Mouse (Mus musculus) right cerebral cortex, adult 18-20 months (tissue): Measurements from ENCODE around the gene Eci1.
"Not testable (repeated sequence)": the region's sequence is repeated elsewhere in the genome, so short reads cannot be mapped to it uniquely, and the experiment has no call there.

Source experiments
- DNase-seq: peaks from one replicate; pipeline ENCODE4 v3.0.0; 2022; ENCODE audit warnings: mixed read lengths

The Eci1 gene

DNA sequence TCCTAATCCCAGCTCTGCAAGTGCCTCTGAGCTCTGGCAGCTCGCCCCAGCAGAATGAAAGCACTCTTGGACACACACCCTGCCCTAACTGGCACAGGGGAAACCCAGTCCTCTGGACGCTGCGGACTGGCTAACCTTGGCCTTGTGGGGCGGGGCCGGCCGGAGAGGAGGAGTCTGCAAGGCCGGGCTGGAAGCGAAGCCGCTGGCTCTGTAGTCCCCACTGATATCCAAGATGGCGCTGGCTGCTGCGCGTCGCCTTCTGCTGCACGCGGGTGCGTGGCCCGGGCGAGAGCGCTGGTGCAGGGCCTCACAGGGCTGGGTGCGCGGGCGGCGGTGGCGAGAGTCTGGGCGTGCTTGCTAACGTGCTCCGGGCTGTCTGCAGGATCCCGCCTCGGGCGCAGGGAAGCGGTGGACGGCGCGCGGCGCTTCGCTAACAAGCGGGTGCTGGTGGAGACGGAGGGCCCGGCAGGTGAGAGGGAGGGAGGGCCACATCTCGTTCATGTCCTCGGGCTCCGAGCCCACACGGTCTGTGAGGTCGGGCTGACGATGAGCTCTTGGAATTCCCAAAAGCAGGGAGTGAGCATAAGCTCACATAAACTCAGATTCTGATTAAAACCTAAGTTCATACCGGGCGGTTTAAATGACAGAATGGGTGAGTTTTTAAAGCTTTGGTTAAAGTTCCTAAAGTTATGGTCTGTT, at the start of gene Eci1:
Gene Eci1, plus strand, starts transcription at position 171 of the 699 bp plus-strand sequence.
- DNase-seq, result peak; percentile 92

DNA sequence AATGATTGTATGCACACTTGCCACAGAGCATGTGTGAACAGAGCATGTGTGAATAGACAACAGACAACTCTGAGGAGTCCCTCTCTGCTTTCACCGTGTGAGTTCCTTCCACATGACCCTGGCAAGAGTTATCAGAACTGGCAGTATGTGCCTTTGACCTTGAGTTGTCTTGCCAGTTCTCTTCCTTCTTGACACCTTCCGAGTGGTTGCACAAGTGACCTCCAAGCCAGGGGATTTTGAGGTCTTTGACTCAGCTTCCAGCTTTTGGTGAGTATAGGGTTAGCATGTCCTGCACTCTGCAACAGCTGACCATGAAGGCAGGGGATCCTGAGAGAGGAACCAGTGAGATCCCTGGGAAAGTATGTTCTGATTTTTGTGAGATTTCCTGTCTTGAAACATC, 47.9 kb upstream of the Eci1 start:
- DNase-seq, result no peak

DNA sequence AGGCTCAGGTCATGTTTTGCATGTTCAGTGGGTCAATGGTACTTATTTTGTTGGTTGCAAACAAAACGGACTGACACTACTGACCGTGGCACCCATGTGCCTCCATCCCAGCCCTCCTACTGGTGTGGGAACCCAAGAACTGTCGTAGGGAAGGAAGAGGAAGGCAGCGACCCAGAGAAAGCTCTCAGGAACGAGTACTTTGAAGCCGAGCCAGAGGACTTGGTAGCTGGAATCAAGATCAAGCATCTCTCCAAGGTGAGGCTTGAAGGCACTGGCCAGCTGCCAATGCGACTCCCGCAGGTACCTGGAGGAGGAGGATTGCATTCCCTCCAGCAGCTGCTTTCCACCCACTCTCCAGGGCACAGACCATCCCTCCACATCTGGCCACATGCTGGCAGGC, 42.7 kb upstream of the Eci1 start:
- no peak for DNase-seq

DNA sequence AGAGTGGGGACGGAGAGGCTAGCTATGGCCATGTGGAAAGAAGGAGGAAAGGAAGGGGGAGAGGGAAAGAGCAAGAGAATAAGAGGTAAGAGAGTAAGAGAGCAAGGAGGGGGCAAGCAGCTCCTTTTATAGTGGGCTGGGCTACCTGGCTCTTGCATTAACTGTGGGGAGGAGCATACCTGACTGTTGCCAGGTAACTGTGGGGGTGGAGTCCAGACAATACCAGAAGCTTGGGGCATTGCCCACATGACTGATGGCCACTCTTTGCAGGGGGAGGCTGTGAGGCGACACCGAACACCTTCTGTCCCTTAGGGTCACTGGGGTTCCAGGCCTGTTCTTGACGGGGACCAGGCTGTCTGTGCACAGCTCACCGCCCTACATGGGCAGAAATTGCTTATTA, 37.7 kb upstream of the Eci1 start:
- DNase-seq, result no peak

DNA sequence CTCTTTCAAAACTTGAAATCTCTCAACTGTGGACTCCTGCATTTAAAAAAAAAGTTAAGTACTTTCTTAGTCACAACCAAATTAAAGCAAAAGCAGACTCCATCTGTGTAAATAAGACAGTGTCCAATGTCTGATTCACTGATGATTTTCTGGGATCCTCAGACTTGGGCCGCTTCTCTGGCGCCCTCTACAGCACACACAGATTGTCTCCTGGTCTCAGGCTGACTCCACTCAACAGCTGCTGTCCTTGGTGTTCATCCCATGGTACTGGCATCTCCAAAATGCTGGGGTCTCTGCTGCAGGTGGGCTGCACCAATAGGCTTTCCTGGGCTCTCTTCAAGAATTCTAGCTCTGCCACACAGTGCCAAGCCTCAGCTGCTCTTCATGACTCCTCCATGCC, 36.6 kb upstream of the Eci1 start:
- DNase-seq, result peak; percentile 30

DNA sequence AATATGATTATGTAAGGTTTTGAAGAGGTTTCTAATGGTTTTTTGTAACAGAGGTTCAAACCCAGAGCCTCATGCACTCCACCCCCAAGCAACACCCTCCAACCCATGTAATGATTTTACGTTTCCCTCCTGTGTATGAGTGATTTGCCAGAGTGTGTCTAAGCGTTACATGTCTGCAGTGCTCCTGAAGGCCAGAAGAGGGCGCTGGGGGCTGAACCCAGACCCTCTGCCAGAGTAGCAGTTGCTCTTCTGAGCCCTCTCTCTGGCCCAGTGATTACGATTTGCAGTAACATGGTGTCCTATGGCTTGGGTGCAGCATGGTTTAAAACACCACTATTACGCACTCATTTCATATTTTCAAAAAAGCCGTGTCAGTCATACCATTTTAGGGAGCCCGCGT, 35.3 kb upstream of the Eci1 start:
- DNase-seq, result no peak

DNA sequence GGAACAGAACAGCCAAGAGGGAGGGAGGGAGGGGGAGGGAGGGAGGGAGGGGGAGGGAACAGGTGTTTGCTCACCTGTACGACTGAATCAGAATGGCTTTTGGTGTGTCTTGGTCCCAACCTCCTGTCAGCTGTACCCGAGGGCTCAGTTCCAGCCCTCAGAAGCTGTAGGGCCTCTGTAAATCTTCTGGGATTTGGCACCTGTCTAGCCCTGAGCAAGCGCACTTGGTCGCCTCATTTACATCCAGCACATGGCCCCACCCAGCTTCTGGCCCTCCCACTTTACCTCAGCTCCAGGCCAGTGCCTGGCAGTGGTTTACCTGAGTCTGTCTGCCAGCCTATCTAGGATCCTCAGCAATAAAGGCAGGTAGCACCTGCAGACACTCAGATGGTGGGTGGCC, 32.9 kb upstream of the Eci1 start:
- DNase-seq, result no peak

DNA sequence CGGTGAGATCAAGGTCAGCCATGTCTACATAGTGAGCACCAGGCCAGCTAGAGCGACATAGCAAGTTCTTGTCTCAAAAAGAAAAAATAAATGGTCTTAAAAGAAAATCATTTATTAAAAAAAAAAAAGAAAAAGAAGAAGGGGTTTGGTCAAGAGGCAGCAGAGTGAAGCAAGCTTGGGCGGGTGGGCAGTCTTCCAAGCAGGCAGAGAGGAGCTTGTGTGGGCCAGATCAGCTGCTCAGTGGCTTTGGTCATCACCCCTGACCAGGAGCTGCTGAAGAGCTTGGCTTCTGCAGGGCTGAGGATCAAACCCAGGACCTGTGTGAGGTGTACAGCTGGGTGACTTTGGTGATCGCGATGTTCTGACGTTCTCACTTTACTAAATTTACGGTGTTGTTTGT, 32.0 kb upstream of the Eci1 start:
- DNase-seq, result no peak

DNA sequence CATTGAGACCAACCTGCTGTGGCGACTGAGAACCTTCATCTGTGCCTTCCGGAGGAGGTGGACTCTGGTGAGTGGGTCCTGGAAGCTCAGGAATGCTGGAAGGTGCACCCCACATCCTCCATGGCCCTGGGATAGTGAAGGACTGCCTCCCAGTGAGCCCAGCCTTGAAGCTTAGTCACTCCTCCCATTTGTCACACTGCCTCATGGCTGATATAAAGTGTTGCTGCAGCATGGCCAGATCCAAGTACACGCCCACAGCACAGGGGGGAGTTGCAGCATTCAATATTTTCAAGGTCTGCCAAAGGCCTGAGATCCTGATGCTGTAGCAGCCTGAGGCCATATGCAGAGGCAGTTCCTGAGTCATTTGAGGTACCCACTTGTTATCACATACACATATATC, 24.1 kb upstream of the Eci1 start:
- DNase-seq, result peak; percentile 27

DNA sequence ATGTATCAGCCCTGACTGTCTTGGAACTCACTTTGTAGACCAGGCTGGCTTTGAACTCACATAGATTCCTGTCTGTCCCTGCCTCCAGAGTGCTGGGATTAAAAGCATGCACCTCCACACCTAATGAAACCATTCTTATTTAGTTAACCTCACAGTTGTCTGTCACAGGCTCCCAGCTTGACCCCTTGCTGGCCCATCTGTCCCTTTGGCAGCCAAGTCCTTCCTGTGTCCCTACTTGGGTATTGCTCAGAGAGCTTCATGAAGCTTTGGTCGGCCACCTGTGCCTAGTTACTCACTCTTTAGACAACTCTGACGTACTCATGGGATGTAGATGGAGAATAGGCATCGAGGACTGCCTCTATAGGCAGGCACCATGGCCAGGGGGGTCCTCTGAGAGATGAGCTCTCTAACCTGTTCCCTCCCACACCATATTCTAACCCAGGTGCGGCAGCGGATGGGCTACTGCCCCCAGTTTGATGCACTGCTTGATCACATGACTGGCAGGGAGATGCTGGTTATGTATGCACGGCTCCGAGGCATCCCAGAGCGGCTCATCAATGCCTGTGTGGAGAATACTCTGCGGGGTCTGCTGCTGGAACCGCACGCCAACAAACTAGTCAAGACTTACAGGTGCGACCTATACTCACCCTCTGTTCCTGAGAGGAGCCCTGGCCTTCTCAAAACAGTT, 19.2 kb upstream of the Eci1 start:
- no peak for DNase-seq

DNA sequence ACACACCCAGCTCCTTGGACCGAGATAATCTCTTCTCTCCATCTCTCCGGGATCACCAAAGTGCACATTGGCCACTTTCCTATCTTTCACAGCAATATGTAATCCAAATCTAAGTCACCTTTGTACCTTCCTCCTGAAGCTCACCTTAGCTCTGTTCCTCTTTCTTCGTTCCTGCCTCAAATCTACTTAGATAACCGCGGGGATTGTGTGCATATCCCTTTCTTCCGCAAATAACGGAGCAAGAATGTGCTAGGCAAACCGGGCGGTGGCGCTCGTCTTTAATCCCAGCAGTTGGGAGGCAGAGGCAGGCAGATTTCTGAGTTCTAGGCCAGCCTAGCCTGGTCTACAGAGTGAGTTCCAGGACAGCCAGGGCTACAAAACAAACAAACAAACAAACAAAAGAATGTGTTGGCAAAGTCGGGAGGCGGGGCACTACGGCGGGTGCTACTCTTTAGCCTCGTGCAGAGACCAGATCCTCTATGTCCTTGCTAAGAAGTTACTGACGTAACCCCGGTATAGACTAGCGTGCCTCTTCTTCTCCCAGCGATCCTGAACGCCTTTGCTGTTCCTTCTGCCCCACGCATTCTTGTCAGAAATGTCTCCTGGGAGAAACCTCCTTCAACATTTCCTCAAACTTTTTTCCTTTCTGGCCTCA, 12.8 kb upstream of the Eci1 start:
- no peak for DNase-seq

DNA sequence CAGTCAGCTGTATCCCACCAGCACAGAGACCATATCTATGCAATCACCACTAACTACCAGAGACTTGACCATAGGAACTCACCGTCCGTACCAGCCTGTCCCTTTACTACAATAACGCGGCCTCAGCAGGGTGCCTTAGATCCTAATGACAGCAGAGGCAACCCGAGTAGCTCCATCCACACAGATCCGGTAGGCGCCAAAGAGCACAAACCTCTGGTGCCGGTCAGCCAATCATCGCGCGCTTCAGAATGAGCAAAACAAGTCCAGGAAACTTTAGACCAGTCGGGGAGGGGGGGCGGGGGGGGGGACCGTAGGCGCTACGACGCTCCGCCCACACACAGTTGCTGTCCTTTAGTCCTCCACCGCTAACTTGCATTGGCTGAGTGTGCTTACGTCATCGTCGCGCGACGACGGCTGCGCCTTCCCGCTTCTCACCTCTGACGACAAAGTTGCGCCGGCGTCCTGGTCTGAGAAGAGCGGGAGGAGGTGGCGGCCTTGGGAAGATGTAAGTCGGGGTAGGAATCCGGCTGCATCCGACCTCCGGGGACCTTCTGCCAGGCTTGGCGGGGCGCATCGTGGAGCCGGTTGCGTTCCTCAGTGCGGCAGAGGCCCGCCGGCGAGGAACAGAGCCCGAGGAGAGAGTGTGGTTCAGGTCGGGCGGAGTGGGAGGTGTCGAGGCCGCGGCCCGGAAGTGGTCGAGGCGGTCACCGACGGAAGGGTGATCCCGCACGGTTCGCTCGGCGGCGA, 12.0 kb upstream of the Eci1 start, which contains the start of gene Rnps1:
Gene Rnps1, plus strand, starts transcription at position 336 of the 747 bp plus-strand sequence.
- DNase-seq, result peak; percentile 92

DNA sequence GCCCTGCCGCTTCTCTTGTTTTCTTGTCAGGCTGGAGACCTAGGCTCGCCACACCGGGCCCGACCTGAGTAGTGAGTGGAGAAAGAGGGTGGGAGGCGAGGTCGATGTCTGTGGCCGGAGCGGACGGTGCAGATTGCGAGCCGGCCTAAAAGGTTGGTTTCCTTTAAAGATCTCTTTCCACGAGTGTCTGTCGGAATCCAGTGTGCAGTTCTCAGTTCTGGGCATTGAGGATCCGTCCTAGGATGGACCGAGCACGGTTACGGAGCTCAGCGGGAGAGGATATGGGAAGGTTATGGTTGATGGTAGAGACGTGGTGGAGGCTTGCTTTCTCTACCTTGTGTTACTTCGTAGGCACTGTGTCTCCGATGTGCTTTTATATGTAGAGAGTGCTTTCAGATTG, 11.4 kb upstream of the Eci1 start:
- no peak for DNase-seq

DNA sequence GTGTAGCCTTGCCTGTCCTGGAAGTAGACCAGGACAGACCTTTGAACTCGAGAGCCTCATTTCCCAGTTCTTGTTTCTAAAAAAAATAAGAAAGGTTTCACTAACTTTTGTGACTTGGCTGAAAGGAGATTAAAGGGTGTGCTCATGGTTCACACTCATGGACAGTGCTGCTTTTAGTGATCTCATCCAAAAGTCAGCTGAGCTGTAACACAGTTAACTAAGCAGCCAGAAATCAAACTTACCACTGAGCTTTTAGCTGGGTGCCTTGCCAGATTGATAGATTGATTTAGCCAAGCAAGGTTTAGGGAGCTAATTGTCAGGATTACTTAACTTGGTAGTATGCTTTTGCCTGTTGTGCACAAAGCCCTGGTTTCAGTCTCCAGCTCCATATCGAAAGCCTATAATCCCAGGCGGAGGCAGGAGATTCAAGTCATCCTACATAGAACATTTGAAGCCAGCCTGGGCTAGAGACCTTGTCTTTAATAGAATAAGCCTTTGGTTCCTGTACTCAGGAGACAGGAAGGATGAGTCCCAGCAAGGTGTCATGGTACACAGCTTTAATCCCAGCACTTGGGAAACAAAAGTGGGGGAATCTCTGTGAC, 10.3 kb upstream of the Eci1 start:
- DNase-seq, result no peak

DNA sequence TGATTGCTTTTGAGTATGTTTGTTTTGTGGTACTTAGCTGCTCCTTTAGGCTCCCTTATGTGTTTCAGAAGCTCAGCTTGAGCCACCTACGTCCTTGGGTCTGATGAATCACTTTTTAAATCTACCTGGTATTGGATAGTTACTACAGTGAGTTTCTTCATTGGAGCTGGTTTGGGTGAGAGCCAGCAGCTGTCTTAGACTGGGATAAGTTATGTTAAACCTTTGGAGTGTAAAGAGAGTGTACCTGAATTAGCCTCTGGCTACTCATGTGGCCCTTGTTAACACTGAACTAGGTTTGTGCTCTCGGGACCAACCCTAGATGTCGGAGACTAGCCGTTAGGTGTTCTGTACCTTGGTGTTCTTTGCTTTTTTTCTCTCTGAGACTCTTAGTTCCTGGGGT, 3.3 kb upstream of the Eci1 start:
- no peak for DNase-seq

DNA sequence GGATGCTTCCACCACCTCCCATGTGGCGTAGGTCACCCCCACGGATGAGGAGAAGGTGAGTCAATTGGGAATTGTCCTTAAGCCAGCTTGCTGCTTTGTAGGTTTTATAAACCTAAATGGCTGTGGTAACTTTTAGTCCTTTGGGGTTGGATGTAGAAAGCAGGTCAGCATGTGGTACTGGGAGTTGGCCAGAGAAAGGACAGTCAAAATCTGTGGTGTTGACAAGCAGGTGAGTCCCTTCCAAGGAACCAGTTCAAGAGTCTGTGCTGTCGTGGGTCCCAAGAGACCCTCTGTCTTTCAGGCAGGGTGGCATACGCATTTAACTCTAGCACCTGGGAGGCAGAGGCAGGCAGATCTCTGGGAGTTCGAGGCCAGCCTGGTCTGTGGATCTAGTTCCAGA, 2.0 kb upstream of the Eci1 start:
- no peak for DNase-seq

DNA sequence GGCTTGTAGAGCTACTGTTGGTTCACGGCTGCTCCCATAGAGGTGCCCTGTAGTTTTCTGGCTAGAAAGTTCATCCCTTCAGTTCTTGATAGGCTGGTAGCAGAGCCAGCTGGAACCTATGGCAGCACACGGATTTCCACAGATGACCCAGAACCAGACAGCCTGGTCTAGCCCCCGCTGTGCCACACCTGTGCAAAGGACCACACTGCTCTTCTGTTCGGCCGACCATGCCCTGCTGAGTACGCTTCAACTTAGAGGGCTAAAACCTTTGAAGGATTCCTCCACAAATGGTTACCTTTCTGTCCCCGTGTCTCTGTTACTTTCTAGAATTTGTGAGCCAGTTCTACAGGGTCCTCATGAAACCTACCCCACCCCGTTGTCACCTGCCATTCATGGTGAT, 1.1 kb upstream of the Eci1 start:
- DNase-seq, result not testable (repeated sequence)

DNA sequence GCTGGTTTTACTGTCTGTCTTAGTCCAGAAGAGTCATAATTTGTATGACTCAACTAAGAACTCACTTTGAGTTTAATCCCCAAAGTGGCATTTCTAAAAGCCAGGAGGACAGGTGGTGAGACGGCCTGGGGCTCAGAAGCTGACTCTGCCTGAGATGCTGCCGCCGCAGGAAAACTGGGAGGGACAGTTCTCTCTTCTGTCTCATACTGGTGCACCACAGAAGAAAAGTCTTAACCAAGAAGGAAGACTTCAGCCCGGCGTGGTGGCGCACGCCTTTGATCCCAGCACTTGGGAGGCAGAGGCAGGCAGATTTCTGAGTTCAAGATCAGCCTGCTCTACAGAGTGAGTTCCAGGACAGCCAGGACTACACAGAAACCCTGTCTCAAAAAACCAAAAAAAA, 536 bp upstream of the Eci1 start:
- no peak for DNase-seq

DNA sequence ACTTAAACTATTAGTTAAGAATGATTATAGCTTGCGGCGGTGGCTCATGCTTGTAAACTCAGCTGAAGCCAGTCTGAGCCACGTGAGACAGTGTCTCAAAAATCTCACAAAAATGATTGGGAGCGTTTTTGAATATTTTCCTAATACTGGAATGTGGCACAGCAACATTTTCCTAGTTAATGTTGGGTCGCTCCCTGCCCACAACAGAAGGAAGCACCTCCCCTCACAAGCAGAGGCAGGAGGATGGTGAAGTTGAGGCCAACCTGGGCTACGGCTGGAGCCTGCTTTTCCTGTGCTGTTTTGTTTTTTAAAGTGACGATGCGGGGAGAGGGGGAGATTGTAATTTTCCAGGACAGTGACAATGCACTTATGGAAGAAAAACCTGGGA, 723 bp downstream of the Eci1 start:
- DNase-seq, result no peak

DNA sequence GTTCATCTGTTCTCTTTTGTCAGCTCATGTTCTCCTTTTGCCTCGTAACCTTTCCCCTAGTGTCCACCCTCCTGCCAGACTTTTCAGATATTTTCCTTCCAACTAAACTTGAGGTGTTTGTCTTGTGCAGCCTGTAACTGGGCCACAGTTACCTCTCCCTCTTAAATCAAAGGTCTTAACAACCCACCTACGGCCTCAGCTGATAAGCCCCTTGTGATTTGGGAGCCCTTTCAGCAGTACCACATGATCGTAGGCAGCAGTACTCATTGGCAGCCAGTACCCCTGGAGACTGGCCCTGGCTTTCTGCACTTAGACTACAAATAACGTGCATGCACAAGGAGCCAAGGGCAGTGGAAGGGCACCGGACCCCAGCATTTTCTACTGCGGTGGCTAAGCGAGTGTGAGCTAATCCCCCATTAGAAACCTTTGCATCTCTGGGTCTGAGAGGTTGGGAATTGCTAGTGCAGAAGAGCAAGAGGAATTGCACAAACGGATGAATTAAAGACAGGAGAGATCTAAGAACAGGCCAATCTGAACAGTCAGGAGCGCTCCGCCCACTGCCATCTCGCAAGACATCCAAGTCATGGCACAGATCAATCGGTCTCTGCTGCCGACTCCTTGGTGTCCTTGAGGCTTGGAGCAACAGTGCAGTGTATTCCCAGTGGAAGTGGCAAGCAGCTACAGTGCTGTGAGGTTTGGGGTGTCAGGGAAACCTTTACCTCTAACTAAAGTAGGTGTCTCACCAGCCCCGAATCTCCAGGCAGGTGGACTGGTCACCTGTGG, 3.0 kb downstream of the Eci1 start:
- no peak for DNase-seq

DNA sequence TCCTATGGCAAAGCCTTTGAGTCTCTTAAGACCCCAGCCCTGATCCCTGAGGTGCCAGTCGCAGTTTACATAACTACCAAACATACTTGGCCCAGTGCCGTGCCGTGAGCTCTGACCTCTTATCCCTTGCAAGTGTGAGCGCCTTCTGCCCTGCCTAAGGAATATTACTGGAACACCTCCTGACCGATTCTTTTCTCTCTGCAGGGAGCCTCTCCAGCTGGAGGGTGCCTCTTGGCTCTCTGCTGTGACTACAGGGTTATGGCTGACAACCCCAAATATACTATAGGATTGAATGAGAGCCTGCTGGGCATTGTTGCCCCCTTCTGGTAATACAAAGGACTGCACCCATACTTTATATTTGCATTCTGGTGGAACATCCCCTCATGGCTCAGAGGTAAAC, 10.6 kb downstream of the Eci1 start:
- no peak for DNase-seq

DNA sequence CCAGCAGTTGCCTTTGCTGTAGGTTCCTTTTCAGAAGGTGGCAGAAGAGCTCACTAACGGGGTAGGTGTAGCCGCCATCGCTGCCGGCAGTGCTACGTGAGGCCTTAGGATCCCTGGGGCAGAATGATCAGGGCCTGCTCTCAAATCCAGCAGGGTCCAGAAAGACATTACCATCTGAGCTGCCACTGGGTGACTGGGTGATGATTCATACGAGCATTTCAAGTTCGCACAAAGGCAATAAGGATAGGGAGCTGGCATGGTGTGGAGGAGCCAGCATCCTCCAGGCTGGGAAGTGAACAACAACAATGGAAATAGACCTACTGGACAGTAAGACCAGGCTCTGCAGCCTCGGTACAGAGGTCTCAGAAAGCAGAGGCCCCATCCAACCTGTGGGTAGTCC, 13.9 kb downstream of the Eci1 start:
- no peak for DNase-seq
